Mouse (Mus musculus) bone marrow macrophage, adult 2 months (primary cell): ENCODE data around the gene Kif11.

Source experiments
- CTCF ChIP-seq: IDR thresholded peaks from 2 replicates; pipeline ENCODE4 v1.5.1; 2012; ENCODE audit warnings: low read depth, mild to moderate bottlenecking, low read length, moderate library complexity
- POLR2A ChIP-seq: IDR thresholded peaks from 2 replicates; pipeline ENCODE4 v1.6.1; 2012; ENCODE audit warnings: mild to moderate bottlenecking, low read depth, low read length, borderline replicate concordance

GRCm38 (mm10) chr19:37418294-37418693 is 42.1 kb downstream of the Kif11 start:
- TF ChIP-seq POLR2A (no peak), CTCF (no peak)
